Mouse (Mus musculus): Measurements from ENCODE around the gene Snx13.

Snx13 gene

DNA sequence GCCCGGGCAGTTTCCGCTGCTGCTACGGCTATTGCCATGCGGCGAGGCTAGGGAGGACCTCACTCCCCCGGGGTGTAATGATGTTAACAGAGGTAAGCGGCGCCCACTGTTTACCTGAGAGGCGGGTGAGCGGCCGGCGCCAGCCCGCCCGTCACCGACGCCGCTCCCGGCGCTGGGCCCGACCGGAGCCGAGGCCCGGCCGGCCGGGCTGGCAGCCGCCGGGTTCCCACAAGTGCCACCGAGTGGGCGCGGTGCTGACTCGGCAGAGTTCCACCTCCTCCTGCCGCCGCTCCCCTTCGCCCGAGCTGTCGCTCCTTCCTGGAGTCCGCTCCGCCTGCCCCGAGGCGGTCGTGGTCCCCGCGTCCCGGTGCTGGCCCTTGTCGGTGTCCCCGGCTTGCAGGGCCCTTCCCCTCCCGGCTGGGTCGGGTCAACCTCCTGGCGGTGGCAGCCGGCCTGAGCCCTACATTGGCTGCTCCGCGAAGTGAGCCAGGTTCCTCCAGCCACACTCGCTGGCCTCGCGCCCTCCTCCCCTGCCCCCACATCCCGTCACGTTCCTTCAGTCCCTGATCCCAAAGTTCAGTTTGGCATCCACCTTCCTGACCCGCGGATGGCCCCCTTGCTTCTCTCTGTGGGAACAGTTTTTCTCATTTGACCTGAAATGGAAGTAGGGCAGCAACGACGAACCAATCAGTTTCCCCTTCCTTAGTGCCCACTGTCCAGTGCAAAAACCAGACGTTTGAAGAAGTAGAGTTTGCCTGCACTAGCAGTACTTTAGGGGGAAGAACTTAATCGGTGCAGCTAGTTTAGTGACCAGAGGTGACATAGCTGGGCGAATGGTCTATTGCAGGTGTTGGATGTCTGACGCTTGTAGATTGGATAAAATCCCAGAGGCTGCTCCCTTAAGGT, 587 bp downstream of the Snx13 start:
- DNase-seq = peak; percentile 76

DNA sequence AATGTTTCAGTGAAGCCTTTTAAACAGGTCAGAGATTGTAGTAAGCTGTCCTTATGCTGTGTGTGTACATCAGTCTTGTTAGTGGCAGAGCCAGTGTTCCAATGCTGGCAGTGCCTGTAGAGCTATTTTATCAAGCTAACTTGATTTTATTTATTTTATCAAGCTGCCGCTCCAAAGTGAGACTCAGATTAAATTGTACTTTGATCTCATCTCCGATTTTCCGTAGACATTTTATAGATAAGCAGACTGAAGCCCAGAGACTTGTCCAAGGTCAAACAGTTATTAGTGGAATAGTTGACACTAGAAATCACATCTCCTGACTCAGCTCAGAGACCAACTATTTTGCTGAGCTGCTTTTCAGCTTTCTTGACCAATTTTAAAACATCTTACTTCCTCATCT, 1.9 kb downstream of the Snx13 start:
- DNase-seq = no peak

DNA sequence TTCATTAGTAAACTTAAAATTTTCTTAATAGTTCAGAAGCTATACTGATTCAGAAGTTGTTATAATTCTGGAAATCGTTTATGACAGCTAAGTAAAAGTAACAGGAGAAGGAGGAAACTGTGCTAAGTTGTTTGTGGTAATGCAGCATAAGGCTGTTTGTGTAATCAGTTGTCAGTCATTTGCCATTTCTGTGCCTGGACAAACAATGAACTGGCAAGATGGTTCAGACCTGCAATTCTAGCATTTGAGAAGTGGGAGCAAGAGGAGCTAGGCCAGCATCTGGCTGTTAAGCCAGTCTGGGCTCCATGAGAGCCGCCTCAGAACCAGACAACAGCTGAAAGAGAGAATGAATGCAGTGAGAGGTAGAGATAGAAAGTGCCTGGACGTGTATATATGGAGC, 3.5 kb downstream of the Snx13 start:
- DNase-seq = no peak

GRCm38 (mm10) chr12:35050964-35051758, 4.2 kb downstream of the Snx13 start:
- no peak for DNase-seq

DNA sequence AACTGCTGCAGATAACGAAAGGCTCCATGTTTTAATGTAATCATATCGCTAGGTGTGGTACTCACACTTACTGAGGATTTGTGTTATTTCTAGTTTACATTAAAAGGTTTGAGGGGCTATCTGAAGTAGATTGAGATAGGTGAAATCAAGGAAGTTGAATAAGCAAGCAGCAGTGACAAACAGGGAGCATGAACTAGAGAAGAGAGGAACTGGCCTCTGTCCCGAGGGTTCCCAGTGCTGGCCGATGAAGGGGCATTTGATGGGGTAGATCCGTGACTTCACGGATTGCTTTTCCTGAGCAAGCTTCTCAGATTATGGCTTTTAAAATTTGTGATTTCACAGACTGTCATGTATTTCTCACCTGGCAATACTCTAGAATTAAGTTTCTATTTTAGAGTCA, 7.4 kb downstream of the Snx13 start:
- no peak for DNase-seq

GRCm38 (mm10) chr12:35055114-35056095, 8.4 kb downstream of the Snx13 start:
- DNase-seq = no peak

GRCm38 (mm10) chr12:35063697-35064468, 16.9 kb downstream of the Snx13 start:
- DNase-seq = peak; percentile 94

- DNase-seq = no peak
These were observed 20.6 kb downstream of the Snx13 start for GRCm38 (mm10) chr12:35067621-35068020.

DNA sequence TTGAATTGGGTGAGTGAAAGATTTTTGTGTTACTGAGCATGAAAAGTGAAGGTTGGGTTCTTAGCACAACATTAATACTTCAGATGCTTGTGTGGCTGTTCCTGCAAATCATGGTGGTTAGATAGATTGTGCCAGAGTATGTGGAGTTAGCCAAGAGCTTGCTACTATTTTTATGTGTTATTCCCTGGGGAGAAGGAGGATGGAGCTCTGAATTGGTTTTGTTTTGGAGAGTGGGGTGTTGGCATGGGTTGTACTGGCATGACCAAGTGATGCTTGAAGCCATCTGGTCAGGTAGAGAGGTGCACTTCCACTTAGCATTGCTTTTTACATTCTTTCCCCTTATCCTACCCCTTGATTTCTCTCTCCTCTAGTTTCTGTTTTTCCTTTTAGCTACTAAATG, 24.4 kb downstream of the Snx13 start:
- peak; percentile 94 for DNase-seq

GRCm38 (mm10) chr12:35072178-35072577, 25.2 kb downstream of the Snx13 start:
- DNase-seq = peak; percentile 74

- DNase-seq = no peak
These were observed 29.0 kb downstream of the Snx13 start for GRCm38 (mm10) chr12:35075993-35076392.

DNA sequence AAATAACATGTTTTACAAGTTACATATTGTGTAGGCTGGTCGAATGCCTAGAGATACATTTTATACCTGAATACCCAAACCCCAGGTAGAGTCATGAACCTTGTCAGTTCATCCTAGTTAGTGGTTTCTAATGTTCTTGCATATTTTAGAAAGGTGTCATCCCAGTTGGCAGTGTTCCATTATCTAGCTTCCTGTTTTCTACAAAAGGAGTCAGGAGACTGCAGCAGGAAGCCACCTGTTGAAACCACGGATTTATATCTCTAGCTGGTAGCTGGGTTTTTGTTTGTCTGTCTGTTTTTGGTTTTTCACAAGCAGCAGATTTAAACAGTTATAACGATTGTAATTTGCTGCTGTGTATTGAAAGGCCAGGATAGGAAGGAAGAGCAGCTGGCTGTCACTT, 76.6 kb downstream of the Snx13 start:
- DNase-seq = peak; percentile 18

DNA sequence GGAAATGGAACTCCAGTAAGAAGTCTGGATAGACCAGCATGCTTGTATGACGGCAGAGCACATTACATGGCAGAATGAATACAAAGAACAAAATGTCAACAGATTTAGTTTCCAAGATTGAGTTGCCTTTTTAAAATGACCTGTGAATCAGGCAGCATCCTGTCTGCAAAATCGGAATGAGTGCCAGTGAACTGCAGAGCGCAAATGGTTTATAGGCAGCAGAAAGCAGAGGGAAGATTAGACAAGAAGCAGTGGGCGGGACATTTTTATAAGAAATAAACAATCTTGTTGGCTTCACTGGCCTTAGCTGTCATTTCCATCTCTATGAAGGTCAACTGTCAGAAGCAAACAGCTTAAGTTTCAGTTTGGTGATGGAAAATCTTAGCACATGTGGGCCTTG, 106.2 kb downstream of the Snx13 start:
- DNase-seq = no peak

GRCm38 (mm10) chr12:35154149-35154548, 107.2 kb downstream of the Snx13 start:
- no peak for DNase-seq

GRCm38 (mm10) chr12:35157237-35157636, 110.3 kb downstream of the Snx13 start:
- DNase-seq = no peak

DNA sequence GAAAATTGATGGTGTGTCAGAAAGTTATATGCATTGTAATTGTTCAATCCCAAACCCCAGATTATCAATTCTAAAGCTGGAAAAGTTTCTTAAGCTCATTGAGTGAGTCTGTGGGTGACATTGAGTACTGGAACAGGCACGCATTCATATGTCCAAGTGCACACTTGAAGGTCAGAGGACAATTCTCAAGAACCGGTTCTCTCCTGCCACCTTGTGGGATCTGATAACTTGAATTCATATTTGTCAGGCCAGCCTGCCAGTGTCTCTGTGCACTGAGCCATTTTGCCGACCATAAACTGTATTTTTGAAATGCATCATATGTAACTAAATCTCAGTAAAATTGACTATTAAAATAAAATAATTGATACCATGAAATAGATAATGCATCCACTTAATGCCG, 114.7 kb downstream of the Snx13 start:
- no peak for DNase-seq

DNA sequence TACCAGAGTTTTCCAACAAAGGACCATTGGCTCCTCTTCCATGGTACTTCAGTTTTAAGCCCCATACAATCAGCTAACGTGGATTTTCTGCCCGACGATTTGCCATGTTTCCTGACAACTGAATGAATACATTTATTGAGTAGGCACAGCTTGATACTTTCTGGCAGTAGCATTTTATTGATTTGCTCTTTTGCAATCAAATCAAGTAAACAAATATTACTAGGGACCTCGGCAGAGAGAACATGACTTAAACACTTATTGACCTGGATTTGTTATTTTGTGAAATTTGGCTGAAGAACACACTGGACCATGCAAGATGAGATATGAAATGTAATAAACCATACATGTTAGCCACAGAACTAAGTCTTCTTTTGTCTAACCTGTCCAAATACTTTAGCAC, 123.3 kb downstream of the Snx13 start:
- DNase-seq = no peak

DNA sequence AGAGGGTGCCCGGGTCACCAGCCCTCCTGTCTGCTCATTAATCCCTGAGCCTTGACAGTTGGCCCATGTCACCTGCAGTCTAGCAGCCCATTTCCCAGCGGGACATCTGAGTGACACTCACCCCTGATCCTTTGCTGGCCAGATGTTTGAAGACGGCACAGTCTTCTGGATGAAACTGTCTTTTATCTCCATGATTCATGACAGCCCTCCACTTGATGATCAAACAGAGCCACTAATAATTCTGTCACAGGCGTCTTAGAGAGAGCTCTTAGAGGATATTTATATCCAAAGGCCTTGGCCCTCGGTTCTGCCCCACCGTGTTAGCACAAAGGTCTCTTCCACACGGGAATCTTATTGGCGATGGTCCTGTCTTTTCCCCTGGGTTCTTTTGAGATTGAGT, 129.0 kb downstream of the Snx13 start:
- DNase-seq = no peak

DNA sequence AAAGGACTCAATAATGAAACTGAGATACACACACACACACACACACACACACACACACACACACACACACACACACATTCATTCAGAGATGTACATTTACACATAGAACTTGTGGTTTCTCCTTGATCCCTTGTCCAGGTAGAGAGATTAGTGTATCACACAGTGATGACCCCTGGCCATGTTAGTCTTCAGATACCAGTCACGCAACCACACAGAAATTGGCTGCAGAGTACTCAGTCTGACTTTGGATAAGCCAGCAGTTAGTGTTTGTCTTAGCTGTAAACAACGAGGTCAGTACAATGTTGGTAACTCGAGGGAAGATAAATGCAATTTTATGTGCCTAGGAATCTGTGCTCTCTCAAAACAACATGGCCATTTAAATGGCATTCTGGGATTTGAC, 129.6 kb downstream of the Snx13 start:
- DNase-seq = no peak

DNA sequence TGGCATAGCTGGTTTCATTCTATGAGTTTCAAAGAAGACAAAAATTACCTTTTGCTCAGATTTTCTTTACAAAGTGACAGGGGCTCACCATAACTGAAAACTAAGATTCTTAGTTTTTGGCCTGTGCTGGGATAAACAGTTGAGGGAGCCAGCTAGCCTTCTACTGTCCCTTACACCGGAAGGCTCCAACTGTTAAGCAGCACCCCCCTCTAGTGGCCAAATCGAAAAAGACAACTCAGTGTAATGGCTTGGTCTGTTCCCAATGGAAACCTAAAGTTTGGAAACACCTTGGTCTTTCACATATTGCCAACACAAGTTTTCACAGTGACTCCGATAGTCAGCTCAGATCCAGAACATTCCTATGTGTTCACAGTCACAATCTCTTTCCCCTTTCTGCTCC, 135.7 kb downstream of the Snx13 start:
- DNase-seq = peak; percentile 79

- no peak for DNase-seq
These were observed 137.3 kb downstream of the Snx13 start for GRCm38 (mm10) chr12:35184261-35184660.
